Mouse (Mus musculus) granulocyte monocyte progenitor cell, adult 5-6 weeks (primary cell): ENCODE results near the gene Hmg20b. TPM values are rescaled to one million over a fixed set of nuclear protein-coding genes. Genes with fewer than 3 reads are reported as not detected.

ENCODE experiments used
- ATAC-seq: replicated peaks from 2 replicates; pipeline ENCODE4 v1.8.0; 2016; ENCODE audit warnings: mild to moderate bottlenecking, moderate TSS enrichment, inconsistent platforms; ENCODE audit not compliant: poor library complexity, severe bottlenecking
- total RNA-seq, 2 experiments: library from RNA; stranded (forward) in 1 of 2; stranded (reverse) in 1 of 2; fragments of 200-712, 200-1000 nt in 1 of 2; fragments of >200 nt in 1 of 2; fragmentation: Nextera tagmentation in 1 of 2; gene quantifications; 2 replicates each; pipeline ENCODE4 v1.2.3; 2014 to 2017

Gene Hmg20b
- total RNA-seq (2014; fragmentation: Nextera tagmentation), result 19.1 and 43.4 TPM in 2 replicates
- 29.8 and 35.5 TPM in 2 replicates for total RNA-seq (2017)

- peak; percentile 83 for ATAC-seq
Measured at GRCm38 (mm10) chr10:81350351-81351063, at the start of gene Hmg20b. Gene Hmg20b (minus strand): TSS chr10:81350480.

DNA sequence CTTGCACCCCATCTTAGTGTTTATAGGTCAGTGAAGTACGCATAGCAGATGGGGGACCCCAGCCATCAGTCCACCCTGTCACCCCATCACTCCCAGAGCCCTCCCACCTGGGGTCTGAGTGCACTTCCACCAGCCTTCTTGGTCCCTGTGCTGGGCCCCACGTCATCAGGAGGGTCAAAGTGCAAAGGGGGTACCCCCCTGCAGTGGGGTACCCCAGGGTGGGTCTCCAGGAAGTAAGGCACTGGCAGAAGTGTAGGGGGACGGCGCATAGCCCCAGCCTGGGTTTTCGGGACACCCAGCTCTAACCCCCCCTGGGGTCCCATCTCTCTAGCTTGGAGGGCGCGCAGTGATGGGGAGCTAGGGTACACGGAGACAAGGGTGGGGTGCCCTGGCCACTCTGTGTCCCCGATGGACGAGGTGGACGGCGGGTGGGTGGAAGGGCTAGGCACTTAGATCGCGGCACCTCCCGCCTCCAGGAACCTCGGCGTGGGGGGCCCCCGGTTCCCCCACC lies 49.6 kb upstream of the Hmg20b start:
- ATAC-seq, result no peak

DNA sequence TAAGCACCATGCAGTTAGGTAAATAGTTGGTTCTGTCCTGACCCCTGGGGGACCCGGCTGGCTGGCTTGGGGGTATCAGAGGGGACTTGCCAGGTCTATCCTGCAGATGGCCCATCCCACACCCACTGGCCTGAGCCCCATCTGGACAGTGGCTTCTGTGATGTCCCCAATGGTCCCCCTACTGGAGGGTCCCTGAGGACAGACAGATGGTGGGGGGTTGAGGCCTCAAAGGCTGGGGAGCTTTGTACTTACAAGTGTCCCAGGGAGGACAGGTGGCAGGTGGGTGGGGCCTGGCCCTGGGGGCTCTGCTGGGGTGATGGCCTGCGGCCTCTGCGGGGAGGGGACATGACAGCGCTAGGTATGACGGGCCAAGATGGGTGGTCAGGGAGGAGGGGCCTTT lies 49.0 kb upstream of the Hmg20b start:
- no peak for ATAC-seq

DNA sequence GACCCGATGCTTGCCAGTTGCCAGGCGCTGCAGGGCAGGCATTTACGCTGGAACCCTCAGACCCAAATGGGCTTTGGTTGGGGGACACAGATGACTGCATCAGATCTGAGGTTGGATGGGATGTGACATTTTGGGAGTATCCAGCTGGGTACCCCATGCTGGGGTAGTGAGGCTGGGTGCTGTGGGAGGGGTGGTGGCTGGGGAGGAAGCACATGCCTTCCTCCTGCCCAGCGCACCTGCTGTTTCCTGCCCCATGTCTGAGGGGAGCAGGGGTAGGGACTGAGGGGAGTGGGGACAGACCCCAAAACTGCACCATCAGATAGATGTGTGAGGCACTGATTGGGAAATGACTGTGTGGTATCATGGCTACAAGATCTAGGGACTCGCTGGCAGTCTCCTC lies 46.5 kb upstream of the Hmg20b start:
- ATAC-seq, result no peak

- no peak for ATAC-seq
Measured at GRCm38 (mm10) chr10:81395865-81396264, 45.6 kb upstream of the Hmg20b start.

DNA sequence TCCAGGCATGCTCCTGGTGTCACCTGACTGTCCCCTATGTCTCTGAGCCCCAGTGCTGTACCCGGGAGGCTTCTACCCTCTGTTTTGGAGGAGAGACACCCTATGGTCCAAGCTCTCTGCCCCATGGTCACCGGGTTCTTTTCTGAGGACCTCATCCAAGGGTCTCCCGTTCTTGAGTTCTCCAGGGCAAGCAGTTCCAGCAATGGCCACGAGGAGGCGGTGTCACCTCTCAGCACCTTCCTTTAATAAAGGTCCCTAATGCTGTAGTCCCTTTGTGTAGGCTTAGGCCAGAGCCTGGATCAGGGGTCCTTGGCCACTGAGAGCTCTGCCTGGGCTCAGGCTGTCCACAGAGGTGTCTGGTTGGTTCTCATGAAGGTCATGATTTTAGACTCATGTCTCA lies 44.8 kb upstream of the Hmg20b start:
- ATAC-seq, result peak; percentile 60

DNA sequence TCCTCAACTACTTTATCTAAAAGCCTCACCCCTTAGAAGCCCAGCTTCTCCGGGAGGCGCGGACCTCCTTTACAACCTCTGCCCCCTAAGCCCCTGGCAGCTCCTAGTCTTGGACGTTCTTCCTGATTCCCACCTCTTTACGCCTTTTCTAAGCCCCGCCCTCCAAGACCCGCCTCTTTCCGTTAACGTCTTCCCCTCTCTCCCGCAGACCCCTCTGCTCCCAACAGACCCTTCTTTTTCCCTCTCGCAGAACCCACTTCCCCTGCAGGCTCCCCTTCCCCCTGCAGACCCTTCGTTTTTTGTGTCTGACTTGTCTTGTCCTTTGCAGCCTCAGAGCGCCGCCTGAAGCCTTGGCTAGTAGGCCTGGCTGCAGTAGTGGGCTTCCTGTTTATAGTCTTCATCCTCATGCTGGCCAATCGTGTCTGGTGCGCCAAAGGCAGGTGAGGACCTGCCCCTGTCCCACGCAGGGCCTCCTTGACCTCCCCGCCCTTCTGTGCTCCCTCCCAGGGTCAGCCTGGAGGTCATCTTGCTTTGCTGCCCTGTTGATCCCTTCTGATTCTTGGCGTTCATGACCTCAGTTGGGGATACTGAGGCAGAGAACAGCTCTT lies 43.3 kb upstream of the Hmg20b start:
- peak; percentile 50 for ATAC-seq

GRCm38 (mm10) chr10:81392781-81393185 lies 42.5 kb upstream of the Hmg20b start, which contains the start of gene Smim24:
Gene Smim24 (plus strand): TSS chr10:81393051.
- no peak for ATAC-seq

- ATAC-seq, result no peak
Measured at GRCm38 (mm10) chr10:81392270-81392669, 42.0 kb upstream of the Hmg20b start.

GRCm38 (mm10) chr10:81390678-81390965 lies 40.3 kb upstream of the Hmg20b start:
- no peak for ATAC-seq

DNA sequence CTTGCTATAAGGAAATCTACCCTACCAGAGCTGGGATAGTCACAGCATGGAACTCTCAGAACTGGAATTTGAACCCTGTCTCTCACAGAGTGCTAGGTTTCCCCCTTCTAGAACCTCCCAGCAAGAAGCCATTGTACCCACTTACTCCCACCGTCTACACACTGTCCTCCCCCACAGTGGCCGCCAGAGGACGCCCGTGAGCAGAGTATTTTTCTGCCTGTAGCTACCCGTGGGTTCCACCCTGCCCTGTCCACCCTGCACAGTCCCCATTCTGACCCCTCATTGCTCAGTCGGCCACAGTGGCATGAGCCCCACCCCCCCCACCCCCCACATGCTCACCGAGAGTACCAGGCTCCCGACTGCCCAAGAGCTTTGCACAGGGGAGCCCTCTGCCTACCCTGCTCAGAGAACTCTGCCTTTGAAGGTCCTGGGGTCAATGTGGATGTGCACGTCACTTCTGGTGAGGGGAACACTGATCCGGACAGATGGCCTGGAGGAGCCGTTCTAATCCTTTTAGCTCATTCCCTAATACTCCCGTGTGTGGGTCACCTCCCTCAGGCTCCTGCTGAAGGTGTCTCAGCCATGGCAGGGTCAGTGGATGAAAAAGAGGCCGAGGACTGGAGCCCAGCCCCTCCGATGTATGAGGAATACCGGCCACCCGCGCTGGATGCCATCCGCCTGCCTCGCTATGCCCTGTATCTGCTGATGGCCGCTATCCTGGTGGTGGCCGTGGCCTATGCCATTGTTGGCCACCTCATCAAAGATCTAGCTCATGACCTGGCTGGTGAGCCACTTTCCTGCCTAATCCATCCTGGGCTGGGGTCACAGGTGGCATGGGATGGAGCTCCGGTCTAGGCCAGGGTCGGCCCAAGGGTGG lies 39.8 kb upstream of the Hmg20b start:
- peak; percentile 68 for ATAC-seq

- ATAC-seq, result no peak
Measured at GRCm38 (mm10) chr10:81389373-81389772, 39.1 kb upstream of the Hmg20b start.

GRCm38 (mm10) chr10:81388505-81389055 lies 38.3 kb upstream of the Hmg20b start, which contains the start of gene Gm48552:
Gene Gm48552 (plus strand): TSS chr10:81389005.
- no peak for ATAC-seq

- ATAC-seq, result no peak
Measured at GRCm38 (mm10) chr10:81387716-81388115, 37.4 kb upstream of the Hmg20b start.

- no peak for ATAC-seq
Measured at GRCm38 (mm10) chr10:81385603-81386306, 35.5 kb upstream of the Hmg20b start.

DNA sequence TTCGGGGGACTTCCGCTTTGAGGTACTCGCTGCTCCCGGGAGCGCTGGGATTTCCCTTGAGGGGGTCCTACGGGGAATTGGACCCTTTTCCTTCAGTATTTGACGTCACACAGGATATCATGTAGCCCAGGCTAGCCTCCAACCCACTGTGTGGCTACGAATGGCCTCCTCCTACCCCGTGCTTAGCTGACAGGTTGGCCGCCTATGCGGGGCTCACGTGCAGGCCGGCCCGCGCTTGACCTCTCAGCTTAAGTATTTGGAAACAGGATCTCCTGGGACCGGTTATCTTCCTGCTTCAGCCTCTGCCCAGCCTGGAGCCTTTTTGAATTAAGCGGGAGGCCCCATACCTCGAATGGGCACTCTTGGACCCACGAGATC lies 34.3 kb upstream of the Hmg20b start:
- peak; percentile 21 for ATAC-seq

DNA sequence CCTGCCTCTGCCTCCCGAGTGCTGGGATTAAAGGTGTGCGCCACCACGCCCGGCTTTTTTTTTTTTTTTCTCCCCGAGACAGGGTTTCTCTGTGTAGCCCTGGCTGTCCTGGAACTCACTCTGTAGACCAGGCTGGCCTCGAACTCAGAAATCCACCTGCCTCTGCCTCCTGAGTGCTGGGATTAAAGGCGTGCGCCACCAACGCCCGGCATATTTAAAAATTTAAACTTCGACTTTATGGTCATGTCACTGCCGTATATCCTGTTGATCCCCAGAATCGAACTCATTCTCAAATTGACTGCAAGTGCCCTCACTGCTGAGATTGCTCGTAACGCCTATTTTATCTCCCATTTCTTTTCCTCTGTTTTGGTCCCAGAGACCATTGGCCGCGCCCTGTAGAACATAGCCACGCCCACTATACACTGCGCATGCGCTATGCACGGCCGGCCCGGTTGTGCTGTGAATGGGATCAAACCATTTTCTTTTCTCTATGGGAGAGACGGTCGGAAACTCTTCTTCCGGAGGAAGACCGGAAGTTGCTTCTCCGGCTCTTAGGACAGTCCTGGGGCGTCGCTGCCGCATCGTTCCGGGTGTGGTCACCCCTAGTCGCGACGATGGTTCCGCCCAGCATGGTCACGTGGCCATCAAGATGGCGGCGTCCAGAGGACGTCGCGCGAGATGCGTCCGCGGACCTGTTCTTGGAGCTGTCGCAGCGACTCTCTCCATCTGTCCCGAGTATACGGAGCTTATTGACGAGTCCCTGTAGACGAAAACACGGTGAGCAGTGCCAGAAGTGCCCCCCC lies 33.7 kb upstream of the Hmg20b start, which contains the start of the genes Dohh and Gm48551:
Gene Dohh, plus strand, starts transcription at position 627 of the 803 bp plus-strand sequence.
Gene Gm48551, plus strand, starts transcription at position 665 of the 803 bp plus-strand sequence.
- ATAC-seq, result peak; percentile 82

- no peak for ATAC-seq
Measured at GRCm38 (mm10) chr10:81382039-81382438, 31.8 kb upstream of the Hmg20b start.

DNA sequence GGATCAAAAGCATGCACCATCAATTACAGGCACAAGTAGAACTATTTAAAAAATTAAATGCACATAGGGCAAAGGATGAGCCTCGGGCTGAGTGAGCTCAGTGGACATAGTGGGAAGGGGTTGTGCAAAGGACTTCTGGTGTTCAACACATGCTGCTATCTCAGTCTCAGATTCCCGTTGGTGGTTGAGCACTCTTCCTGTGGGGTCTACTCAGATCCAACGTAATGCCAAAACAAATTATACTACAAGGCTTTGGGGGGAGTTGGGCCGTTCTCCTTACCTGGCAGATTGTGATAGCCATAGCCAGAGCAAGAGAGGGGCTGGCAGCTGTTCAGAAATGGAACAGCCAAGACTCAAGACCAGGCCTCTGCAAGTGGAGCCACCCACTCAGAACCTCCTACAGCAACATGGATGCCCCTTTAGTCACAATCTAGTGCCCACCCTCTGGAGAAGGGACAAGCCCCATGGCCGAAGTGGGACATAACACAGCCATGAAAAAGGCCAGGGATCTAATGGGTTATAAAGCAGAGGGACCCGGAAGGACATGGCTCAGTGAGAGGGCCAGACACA lies 29.6 kb upstream of the Hmg20b start:
- ATAC-seq, result no peak
